Mouse (Mus musculus) natural killer cell, adult 2 months (primary cell): ENCODE results near the gene Sdr42e1.

Source experiments
- DNase-seq, 2 experiments: peaks; one replicate each; pipeline ENCODE4 v3.0.0; 2022; ENCODE audit warnings: low spot score in 2 of 2

The Sdr42e1 gene

DNA sequence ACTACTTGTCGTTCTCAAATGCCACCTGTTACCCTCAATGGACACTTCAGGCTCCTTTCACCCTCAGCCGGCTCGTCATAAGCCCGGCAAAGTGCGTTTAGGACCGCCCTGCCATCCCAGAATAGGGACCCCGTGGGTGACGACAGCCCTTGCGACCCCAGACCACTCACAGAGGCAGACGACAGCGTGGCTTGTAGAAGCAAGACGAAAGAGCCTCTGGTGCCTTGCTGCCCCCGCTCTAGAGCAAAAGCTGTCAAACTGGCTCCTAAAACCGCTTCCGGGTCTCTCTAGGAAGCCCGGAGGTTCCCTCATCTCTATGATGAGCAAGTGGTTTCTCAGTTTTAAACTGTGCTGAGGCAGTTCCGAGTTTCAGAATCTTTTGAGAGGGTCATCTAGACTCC, at the start of gene Sdr42e1:
Gene Sdr42e1 (minus strand): TSS at position 260 of the 401 bp plus-strand sequence.
- peak; percentile 72 to 75 for DNase-seq

DNA sequence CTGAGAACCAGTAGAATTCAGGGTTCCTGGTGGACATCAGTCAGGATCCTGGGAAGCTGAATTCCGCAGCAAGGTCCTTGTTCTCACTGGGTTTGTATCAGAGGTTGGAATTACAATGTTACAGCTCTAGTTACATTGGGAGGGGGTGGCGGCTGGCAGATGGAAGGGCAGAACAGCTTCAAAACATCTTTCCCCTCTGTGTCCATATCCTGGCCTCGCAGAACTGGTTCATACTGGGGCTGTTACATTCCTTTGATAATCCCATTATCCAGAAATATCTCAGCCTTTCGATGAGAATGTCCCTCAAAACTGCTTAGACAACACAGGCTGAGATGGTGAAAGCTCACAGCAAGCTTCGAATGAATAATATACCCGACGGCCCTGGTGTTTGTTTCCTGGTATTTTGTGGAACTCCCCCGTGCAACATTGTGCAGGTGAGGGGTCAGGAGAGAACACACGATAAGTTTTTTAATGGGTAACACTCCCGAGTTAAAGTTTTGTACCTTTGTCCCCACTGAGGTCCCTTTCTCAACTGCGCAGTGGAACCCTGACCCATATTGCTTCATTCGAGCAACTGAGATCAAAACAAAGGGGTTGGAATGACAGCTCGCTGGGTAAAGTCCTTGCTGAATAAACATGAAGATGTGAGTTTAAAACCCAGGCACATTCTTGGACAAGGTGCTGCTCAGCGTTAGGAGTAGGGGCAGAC, 44.8 kb upstream of the Sdr42e1 start:
- no peak for DNase-seq

DNA sequence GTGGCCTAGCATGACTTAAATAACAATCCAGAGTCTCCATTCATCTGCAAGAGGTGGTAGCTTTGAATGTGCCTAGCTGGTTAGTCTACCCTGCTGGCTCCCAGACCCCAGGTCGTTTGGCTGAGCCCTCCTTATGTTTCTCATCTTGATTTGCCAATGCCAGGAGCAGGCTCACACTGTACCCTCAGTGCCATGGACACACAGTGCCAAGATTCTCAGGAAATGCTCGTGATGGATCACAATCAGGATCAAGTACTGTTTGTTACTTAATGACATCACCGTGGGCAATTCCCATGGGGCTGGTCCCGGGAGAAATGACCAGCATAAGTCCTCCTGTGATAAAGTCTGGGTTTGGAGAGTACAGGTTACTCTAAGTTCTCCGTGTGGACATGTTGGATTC, 42.4 kb upstream of the Sdr42e1 start:
- DNase-seq, result no peak

DNA sequence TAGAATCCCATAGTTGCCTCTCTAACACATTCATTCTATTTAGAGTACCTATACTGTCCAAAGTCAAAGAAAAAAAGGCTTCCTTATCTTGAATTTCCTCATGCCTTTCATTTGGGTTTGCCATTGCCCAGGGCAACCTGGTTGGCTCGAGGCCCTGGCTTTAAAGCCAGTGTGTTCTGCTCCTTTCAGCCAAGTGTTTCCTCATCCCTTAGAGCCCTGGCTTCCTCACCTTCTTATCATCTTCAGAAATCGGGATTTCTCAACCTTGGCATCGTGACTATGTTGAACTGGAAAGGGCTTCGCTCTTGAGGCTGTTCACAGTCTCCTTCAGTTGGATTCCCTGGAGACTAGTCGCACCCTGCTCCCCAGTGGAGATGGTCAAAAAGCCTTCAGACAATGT, 41.1 kb upstream of the Sdr42e1 start:
- DNase-seq, result no peak

DNA sequence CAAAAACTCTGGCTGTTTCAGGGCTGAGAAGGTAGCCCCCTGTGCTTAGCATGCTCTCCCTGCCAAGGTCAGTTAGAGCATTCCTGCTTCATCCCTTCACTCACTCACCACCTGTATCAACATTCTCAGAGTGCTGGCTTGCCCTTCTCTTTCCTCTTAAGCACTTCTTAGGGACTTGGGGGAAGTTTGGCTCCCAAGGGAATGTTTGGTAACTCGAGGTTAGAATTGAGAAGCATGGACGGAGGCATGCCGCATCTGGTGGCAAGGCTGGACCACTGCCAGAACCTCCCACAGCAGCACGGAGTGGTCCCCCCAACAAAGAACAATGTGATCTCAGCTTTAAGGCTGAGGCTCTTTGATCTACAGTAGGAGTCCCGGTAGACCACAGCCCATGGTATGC, 38.7 kb upstream of the Sdr42e1 start:
- DNase-seq, result no peak

DNA sequence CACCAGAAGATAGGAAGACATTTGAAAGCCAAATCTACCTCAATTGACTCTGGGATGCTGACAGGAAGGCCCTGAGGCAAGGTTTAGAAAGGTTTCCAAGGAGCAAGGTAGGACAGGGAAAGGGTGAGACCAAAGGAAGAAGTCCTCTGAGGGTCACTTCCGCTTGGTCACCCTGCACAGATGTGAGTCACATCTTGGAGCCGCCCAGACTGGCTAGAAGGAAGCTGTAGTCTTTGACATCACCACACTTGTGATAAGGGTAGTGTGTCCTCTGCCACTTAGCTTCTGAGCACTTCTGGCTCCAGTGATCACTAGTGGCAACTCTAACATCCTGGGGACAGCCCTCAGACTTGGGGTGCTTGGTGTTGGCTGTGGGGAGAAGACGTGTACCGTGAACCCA, 32.7 kb upstream of the Sdr42e1 start:
- no peak for DNase-seq

DNA sequence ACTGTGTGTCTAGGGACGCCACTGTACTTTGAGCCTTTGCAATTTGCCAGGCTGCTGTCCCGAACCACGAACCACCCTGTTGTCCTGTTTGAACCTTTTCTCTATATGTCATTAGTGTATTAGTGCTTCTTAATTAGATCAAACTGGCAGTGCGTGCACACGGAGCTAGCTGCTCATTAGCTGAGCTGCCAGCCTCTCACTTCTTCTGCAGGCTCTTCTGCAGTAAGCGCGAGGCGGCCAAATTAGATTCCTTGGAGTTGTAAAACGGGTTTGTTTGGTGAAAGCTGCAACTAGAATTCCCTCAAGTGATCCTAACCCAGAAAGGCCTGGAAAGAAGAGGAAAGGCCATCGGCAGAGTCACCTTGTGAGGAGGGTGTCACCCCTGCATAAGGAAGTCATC, 29.2 kb upstream of the Sdr42e1 start:
- DNase-seq, result no peak

DNA sequence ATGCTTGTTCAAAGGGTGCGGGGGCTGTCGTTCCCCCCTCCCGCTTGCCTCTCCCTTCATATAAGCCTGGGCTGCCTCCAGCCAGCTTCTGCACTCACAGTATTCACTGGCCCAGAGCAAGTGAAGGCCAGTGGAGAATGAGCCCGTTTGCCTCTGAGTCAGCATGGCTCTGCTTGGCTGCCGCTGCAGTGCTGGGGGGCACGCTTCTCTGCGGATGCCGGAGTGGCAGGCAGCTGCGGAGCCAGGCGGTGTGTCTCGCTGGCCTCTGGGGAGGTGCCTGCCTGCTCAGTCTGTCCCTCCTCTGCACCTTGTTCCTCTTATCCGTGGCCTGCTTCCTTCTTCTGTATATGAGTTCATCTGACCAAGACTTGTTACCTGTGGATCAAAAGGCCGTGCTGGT, 28.4 kb upstream of the Sdr42e1 start, which contains the start of gene Hsd17b2:
Gene Hsd17b2 (plus strand): TSS at position 46 of the 400 bp plus-strand sequence.
- peak in 1 of 2 experiments; percentile 1 for DNase-seq

DNA sequence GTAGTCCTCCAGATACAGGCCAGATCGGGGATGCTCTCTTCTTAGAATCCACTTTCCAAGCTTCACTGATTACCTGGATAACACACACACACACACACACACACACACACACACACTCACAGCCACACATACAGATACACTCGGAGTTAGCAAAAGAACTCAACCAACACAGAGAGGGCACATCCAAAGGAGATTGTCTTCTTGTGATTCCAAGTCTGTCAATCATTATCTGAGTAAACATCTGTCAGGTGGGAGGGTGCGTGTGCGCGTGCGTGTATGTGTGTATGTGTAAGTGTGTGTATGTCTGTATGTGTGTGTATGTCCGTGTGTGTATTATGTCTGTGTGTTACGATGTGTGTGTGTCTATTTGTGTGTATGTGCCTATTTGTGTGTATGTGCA, 27.8 kb upstream of the Sdr42e1 start:
- no peak for DNase-seq

DNA sequence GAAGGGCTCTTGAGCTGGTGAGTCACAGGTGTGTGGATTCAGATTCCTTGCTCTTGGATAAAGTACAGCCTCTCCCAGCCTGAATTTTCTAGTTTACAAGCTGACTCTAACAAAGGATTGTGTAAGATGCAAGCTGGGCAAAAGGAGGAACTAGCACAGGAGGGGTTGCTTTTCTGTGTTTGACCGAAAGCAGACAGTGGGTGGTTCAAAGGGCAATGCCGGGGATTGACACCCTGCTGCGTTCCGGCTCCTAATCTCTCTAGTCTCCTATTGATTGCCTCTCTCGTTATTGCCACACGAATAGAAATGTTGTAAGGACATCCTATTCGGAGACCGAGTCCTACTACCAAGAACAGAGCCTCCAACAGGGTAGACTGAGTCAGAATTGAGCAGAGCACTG, 27.2 kb upstream of the Sdr42e1 start:
- no peak for DNase-seq

DNA sequence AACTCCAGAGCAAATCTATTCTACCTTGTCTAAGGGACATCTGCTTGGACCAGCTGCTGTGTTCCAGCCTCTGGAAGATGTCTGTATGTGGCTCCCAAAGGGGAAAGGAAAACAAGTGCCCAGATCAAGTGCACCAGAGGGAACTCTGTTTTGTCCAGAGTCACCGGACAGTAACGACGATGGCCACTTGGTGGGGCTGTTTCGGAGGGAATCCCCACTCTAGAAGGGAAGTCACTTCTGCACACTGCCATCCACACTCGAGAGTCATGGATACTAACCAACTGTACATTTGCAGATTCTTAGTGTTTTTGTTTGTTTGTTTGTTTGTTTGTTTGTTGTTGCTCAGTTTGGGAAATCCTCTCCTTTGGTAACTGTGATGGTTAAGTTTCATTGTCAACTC, 23.8 kb upstream of the Sdr42e1 start:
- DNase-seq, result no peak

DNA sequence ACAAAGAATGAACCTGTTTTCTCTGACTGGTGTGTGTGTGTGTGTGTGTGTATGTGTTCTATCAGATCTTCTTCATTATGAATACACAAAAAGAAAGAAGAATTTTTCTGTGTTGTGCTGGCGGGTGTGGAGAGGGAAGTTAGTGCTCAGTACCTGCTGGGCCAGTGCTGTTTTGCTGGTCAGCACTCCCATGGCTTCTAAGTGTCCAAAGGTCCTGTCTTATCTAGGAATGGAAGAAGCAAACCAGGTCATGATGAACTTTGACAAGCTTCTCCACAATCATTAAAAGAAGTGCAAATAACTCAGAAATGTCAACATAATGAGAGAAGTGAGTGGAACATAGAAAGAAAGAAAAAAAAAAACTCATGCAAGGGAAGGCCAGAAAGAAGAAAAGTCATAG, 22.1 kb upstream of the Sdr42e1 start:
- DNase-seq, result no peak

DNA sequence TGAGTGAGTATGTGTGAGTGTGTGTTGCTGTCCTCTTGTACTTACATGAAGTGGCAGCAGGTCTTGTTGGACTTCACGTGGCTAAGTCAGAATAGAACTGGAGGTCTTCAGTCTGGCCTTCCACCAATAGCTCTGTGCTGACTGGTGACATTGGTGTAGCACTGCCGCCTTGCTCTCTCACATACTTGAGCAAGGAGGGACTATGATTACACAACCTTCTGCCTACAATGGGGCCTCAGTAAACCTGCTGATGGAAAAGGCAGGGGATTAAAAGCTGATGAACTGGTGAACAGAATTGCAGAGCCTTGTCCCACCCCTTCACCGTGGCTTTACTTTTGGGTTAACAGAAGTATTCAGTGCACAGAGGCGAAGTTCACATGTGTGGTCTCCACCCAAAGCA, 18.6 kb upstream of the Sdr42e1 start:
- no peak for DNase-seq

DNA sequence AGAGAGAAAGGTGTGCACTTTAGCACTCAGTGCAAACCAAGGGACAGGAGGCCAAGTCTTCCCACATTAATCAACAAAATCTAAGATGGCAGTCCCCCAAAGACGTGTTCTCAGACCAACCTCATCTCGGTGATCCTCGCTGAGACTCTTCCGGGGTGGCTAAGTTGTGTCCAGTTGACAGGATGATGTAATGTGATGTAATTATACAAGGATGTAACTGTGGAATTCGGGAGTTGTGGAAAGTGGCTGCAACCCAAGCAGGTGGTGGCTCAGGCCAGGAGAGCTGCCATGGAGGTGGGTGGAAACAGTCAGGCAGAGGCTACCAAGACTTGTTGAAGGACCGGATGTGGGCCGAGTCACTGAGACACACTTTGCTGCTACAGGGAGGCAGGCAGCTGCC, 14.4 kb upstream of the Sdr42e1 start:
- no peak for DNase-seq

DNA sequence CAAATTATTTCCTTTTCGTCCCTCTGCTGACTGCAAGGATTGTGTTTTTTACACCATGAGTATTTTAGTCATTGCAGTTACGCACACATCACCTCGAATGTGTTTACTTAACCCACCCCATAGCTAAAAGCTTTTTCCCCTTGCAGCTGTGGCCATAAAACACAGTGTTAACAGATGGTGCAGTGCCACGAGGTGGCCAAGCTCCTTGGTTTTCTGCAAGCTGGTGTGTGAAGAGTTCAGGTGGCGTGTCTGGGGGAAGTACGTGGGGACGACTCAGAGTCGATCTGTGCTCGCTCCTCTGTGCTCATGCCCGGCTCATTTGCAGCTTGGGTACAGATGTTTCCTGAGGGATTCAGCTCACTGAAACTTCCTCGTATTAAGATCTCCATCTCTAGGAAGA, 11.0 kb upstream of the Sdr42e1 start:
- no peak for DNase-seq

DNA sequence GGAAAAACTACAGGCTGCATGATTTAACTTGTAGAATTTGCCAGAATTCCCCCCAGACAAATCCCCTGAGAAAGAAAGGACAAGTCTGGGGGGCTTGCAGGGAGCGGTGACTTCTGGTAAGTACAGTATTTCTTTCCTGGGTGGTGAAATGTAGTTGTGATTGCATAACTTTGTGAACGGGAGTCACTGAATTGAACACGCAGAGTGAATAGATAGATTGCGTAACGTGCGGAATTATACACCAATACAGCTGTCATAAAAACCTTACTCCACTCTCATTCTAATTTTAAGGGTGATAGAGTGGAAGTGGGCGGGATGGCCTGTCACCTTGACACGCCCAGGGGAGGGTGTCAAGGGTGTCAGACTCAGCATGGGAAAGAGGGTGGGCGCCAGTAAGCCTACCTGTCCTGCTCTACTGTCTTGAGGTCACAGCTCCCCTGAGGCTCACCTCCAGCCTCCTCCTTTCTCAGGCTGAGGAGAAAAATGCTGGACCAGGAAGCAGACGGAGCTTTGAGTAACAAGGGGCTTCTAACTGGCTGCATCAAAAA, 10.5 kb upstream of the Sdr42e1 start:
- no peak for DNase-seq

DNA sequence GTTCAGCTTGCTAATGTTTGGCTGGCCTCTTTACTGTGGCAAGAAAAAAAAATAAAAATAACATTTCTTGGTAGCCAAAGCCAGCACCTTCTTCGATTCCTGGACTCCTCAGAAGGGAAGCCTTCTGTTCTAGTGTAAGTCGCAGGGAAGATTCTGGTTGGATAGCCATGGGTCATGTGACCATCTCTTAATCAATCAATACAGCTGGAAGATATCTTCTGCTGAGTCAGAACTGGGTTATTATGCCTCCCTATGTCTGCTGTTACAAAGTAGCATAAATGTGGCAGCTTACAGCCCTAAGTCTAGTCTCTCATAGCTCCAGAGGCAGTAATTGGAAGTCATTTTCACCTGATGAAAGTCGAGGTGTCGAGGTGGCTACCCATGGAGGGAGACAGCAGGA, 5.2 kb upstream of the Sdr42e1 start:
- no peak for DNase-seq

DNA sequence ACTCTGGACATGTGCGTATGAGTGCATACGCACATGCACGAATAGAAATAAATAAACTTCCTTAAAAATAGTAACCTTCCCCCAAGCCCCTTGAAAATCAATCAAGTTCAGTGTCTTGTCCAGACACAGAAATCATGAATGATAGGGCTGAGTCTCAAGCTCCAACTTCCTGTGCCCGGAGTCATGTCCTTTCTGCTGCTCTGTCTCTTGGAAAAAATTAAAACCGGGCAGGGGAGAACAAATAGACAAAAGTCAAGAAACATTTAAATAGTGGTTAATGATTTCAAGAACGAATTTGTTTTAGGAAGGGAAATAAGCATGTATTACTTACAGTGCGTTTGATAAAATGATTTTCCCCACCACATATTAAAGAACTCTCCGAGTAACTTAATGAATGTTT, 3.5 kb upstream of the Sdr42e1 start:
- DNase-seq, result no peak

DNA sequence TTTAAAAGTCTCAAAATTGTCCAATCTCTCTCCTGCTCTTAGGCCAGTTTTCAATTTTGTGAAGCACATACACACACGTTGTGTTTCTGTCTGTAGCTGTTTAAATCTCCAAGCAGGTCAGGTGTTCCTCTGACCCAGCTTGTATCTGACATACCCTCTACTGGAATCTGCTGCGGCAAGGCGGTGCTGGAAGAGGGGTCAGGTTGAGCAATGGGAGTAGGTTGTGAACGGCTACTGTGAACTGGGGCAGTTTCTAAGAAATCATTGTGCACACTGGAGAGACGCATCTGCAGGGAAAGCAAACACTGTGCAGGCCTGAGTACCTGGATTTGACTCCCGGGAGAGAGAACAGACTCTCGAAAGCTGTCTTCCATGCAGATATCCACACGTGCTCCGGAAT, 3.0 kb upstream of the Sdr42e1 start:
- no peak for DNase-seq

DNA sequence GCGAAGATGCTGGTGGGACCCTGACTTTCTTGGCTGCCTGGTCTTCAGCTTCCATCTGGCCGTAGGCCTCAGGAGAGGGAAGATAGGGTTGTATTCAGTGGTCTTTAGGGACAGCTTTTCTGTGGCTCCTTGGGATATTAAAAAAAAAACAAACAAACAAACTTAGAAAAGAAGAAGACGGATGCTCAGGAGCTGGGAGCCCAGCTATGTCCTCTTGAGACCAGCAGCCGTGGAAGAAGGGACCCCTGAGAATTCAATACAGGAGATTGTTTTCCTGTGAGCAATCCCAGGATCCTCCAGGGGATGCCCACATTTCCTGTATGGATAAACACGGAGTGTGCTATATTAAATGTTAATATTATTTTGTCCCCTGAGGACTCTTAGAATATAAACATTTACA, 1.7 kb upstream of the Sdr42e1 start:
- no peak for DNase-seq

DNA sequence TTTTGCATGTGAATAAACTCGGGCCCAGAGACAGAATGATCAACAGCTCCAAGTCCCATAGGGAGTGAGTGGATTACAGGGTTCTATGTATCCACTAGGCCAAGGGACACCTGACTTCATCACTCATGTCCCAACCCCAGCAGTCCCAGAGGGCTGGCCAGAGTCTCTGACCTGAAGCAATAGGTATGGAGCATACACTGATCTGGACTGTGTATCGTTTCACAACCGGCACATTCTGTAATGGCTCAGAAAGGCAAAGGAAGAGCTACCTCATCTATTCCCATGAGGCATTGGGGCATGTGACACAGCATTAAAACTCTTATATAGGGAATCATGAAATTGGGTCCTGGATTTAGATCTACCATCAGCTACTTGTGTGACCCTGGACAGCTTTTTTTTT, 931 bp downstream of the Sdr42e1 start:
- DNase-seq, result no peak

DNA sequence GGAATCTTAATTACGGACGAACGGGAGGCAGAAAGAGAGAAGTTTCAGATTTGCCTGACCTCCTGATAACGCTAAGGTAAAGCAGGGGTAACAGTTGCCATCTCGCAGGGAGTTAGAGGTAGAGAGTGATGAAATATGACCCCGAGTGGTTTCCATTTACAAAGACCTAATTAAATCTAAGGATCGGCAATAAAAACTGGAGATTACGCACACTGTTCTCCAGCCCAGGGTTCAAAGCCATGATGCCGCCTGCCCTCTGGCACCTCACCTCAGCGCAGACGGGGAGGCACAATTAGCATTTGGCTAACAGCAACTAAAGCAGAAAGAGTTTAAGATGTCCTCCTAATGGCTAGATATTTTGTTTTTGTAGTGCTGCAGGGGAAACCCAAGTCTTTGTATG, 3.0 kb downstream of the Sdr42e1 start:
- no peak for DNase-seq

DNA sequence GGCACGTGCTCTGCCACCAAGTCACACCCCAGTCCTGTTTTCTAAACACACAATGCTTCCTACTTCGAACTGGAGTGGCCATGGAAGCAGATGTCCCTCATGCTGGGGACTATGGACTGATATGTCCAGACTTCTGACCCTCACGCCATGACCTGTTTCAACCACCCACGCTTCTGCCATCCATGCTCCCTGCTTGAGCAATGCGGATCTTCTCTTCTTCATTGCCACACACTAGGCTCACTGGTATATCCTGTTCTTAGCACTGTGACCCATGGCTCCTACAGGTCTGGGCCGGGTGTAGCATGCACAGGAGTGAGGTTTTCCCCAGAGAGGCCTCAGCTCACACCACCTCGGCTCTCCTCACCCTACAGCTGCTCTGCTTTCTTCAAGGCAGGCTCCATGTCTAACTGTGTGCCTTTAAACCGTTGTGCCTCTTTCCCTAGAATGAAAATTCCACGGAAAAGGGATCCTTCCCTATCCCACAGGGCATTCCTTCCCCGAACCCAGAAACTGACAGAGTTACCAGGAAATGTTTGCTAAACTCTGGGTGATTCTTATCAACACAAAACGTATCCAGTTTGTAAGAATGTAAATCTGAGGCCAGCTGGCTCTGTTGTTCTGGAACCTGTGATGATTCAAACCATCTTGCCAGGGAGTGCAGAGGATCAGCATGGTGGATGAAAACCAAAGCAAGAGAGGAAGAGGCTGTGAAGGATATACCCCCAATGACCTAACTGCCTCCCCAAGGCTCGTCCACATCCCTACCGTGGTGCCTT, 6.0 kb downstream of the Sdr42e1 start:
- DNase-seq, result no peak
